Mouse (Mus musculus): ENCODE results near the gene Papln. TPM values are rescaled to one million over a fixed set of nuclear protein-coding genes. Genes with fewer than 3 reads are reported as not detected.

The Papln gene
- total and polyA plus RNA-seq, 3 experiments, result 0.09 to 0.51 TPM; not detected in 1

- Histone ChIP-seq H3K4me3 (replicated peaks in 1 of 3; ENCODE audit: low read depth in 2 of 3, low read length in 2 of 3, poor library complexity in 1 of 3) (no peak overlapping the region), H3K27ac (ENCODE audit: insufficient read depth, low read depth) (no peak overlapping the region), H3K4me1 (ENCODE audit: control insufficient read depth in 1 of 2, insufficient read depth in 2 of 2) (peaks cover 0 to 2% of the 10 kb centered on the region in 2 experiments; a peak in 1 of 4 replicates), H3K9ac (ENCODE audit: insufficient read depth, low read depth) (no peak overlapping the region), H3K27me3 (replicated peaks) (no peaks in the 10 kb centered on the region), H3K36me3 (replicated peaks in 1 of 2; ENCODE audit: control insufficient read depth in 1 of 2, insufficient read depth in 1 of 2, low read length in 1 of 2) (no peaks in the 10 kb centered on the region), H3K4me2 (ENCODE audit: insufficient read depth, low read depth, poor library complexity, severe bottlenecking) (no peak overlapping the region), H3K79me2 (replicated peaks; ENCODE audit: control insufficient read depth, extremely low read depth, insufficient read depth, poor library complexity, severe bottlenecking) (no peaks in the 10 kb centered on the region), H3K9me3 (replicated peaks; ENCODE audit: low read length) (no peaks in the 10 kb centered on the region)
- in situ Hi-C loops (cut with MboI; ENCODE audit: low pct_ligation_motif_present, low pct_unique_long_range_greater_than_20kb, low sequenced_read_pairs), result loop anchor here (10.0 to 25.0 kb wide), 2 partner anchors 163 to 281 kb away; partner anchors contain the start of genes Acot3 and Acot5
- DNase-seq (ENCODE audit: extremely low read depth), result no peak
- dilution Hi-C loops (cut with MboI; ENCODE audit: extremely low pct_ligation_motif_present, extremely low pct_unique_long_range_greater_than_20kb, low sequenced_read_pairs), result no loop called here
- TF ChIP-seq MAFK (IDR thresholded peaks at IDR 0.05; ENCODE audit: insufficient replicate concordance, low read length) (no peak), PAX5 (IDR thresholded peaks at IDR 0.05; ENCODE audit: low read length) (no peak), KAT2A (IDR thresholded peaks at IDR 0.05; ENCODE audit: insufficient replicate concordance, low read length) (no peak)
Observed at GRCm38 (mm10) chr12:83781640-83782278, 18.3 kb downstream of the Papln start.

GRCm38 (mm10) chr12:83782669-83783068, 19.2 kb downstream of the Papln start:
- dilution Hi-C loops (cut with MboI; ENCODE audit: extremely low pct_ligation_motif_present, extremely low pct_unique_long_range_greater_than_20kb, low sequenced_read_pairs) (no loop called here), in situ Hi-C loops (cut with MboI; ENCODE audit: low pct_ligation_motif_present, low pct_unique_long_range_greater_than_20kb, low sequenced_read_pairs) (loop anchor here (10.0 to 25.0 kb wide), 2 partner anchors 162 to 280 kb away; partner anchors contain the start of genes Acot3 and Acot5)
- Histone ChIP-seq H3K79me2 (replicated peaks; ENCODE audit: control insufficient read depth, extremely low read depth, insufficient read depth, poor library complexity, severe bottlenecking) (no peaks in the 10 kb centered on the region), H3K9me3 (replicated peaks; ENCODE audit: low read length) (no peaks in the 10 kb centered on the region), H3K4me2 (ENCODE audit: insufficient read depth, low read depth, poor library complexity, severe bottlenecking) (no peak overlapping the region), H3K4me1 (ENCODE audit: control insufficient read depth in 1 of 2, insufficient read depth in 2 of 2) (no peaks in the 10 kb centered on the region), H3K4me3 (replicated peaks in 1 of 3; ENCODE audit: low read depth in 2 of 3, low read length in 2 of 3, poor library complexity in 1 of 3) (no peak overlapping the region), H3K27me3 (replicated peaks) (no peaks in the 10 kb centered on the region), H3K9ac (ENCODE audit: insufficient read depth, low read depth) (no peak overlapping the region), H3K36me3 (replicated peaks in 1 of 2; ENCODE audit: control insufficient read depth in 1 of 2, insufficient read depth in 1 of 2, low read length in 1 of 2) (no peaks in the 10 kb centered on the region), H3K27ac (ENCODE audit: insufficient read depth, low read depth) (no peak overlapping the region)
- TF ChIP-seq CHD2 (IDR thresholded peaks at IDR 0.05; ENCODE audit: low read length), result no peak
- no peak for TF ChIP-seq ELF1 (IDR thresholded peaks at IDR 0.05; ENCODE audit: low read depth, low read length)
- TF ChIP-seq MXI1 (IDR thresholded peaks at IDR 0.05; ENCODE audit: low read depth, low read length), result no peak
- no peak for TF ChIP-seq ZNF384 (IDR thresholded peaks at IDR 0.05; ENCODE audit: low read depth, low read length)
- TF ChIP-seq ZKSCAN1 (IDR thresholded peaks at IDR 0.05; ENCODE audit: borderline replicate concordance, low read depth, low read length), result no peak
- no peak for TF ChIP-seq ETS1 (conservative IDR thresholded peaks at IDR 0.05; ENCODE audit: low read depth, low read length)
- TF ChIP-seq SMC3 (IDR thresholded peaks at IDR 0.05; ENCODE audit: low read depth, low read length), result no peak
- TF ChIP-seq POLR2A (IDR thresholded peaks at IDR 0.05; ENCODE audit: low read depth, low read length), result no peak
- no peak for TF ChIP-seq MAX (IDR thresholded peaks at IDR 0.05; ENCODE audit: low read length)
- TF ChIP-seq IRF4 (IDR thresholded peaks at IDR 0.05; ENCODE audit: low read depth, low read length), result no peak
- TF ChIP-seq JUN (IDR thresholded peaks at IDR 0.05; ENCODE audit: insufficient read depth, low read depth, low read length), result no peak
- TF ChIP-seq NELFE (IDR thresholded peaks at IDR 0.05; ENCODE audit: low read depth, low read length), result no peak
- TF ChIP-seq RCOR1 (conservative IDR thresholded peaks at IDR 0.05; ENCODE audit: low read depth, low read length), result no peak
- no peak for TF ChIP-seq JUND (conservative IDR thresholded peaks at IDR 0.05; ENCODE audit: low read depth, low read length)
- TF ChIP-seq USF1 (IDR thresholded peaks at IDR 0.05; ENCODE audit: low read depth, low read length), result no peak
- no peak for DNase-seq (ENCODE audit: extremely low read depth)

All from CH12.LX (cell line).